Mouse (Mus musculus): ENCODE results near the gene Ddx39.

Gene Ddx39

DNA sequence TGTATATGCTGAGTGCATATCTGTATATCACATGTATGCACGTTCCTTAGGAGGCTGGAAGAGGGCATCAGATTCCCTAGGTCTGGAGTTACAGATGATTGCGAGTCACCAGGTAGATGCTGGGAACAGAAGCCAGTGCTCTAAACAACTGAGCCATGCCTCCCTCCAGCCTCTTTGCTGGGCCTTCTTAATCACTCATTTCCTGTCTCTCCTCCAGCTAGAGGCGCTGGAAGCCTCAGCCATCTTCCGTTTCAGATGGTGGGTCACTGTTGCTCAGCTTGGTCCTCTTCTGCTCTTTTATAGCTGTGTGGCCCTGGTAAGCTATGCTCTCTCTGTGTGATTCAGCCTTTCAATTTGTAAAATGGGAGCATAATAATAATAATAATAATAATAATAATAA lies 56.8 kb downstream of the Ddx39 start:
- Histone ChIP-seq H3K27me3 (ENCODE audit: insufficient read depth, low read length) (peaks cover 3% of the 10 kb centered on the region; the same call in 1 of the 2 replicates), H3K4me1 (replicated peaks; ENCODE audit: low read depth, low read length) (peaks cover 72% of the 10 kb centered on the region), H3K9me3 (ENCODE audit: low read length) (peaks cover 1% of the 10 kb centered on the region), H3K4me3 (replicated peaks; ENCODE audit: low read length) (no peak overlapping the region), H3K36me3 (ENCODE audit: insufficient read depth, low read length) (no peaks in the 10 kb centered on the region)
- TF ChIP-seq CTCF (conservative IDR thresholded peaks at IDR 0.05; ENCODE audit: low read length) (no peak), POU5F1 (IDR thresholded peaks at IDR 0.05; ENCODE audit: borderline replicate concordance, low read length) (no peak), NANOG (IDR thresholded peaks at IDR 0.05; ENCODE audit: borderline replicate concordance, low read length) (no peak)

DNA sequence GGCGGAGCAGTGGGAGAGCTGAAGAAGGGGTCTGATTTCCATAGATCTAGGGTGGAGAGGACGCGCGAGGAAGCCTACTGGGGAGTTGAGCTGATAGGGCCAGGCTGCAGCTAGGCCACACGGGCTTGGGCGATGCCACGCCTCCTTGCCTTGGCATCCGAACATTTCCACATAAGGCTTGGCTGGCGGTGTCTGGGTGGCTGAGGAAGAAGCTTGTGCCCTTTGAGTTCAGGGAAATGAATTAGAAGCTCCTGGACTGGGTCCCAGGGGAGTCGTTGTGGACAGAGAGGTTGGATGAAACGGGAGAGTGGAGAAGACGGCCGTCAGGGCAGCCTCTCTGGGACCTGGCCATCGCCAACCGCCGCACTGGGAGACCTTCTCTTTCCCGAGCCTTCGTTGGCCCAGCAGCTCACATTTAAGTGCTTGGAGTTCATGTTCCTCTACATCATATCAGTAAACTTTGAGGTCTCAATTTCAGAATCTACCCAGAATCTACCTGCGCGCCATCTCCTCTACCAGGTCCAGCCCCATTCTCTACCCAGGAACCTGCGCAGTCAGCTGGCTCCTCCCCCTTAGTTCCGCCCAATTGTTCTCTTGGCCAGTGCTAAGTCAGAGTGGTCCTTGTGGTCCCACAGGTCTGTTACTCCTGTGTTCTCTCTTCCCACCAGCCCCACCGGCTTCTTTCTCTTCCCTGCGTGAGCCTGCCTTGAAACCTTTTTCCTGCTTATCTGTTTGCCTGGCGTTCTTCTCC lies 57.9 kb downstream of the Ddx39 start:
- no peak for TF ChIP-seq CTCF (conservative IDR thresholded peaks at IDR 0.05; ENCODE audit: low read length)
- no peak for TF ChIP-seq NANOG (IDR thresholded peaks at IDR 0.05; ENCODE audit: borderline replicate concordance, low read length)
- no peak for TF ChIP-seq POU5F1 (IDR thresholded peaks at IDR 0.05; ENCODE audit: borderline replicate concordance, low read length)
- Histone ChIP-seq H3K4me3 (replicated peaks; ENCODE audit: low read length) (peak overlapping the region; percentile 76), H3K4me1 (replicated peaks; ENCODE audit: low read depth, low read length) (peaks cover 79% of the 10 kb centered on the region), H3K36me3 (ENCODE audit: insufficient read depth, low read length) (no peaks in the 10 kb centered on the region), H3K9me3 (ENCODE audit: low read length) (no peaks in the 10 kb centered on the region), H3K27me3 (ENCODE audit: insufficient read depth, low read length) (peaks cover 3% of the 10 kb centered on the region; the same call in 1 of the 2 replicates)

DNA sequence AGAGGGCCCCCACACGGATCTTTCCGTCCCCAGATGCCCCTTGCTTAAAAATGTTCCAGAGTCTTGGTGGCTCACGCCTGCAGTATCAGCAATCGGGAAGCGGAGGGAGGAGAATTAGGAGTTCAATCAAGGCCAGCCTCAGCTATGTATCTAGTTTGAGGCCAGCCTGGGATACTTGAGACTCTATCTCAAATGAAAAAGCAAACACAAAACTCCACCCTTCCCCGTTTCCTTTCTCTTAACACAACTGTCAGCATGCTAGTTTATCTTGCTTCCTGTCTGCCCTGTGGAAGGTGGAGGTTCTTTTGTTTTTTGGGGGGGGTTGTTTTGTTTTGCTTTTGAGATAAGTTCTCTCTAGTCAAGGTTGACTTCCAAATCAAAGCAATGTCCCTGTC lies 58.5 kb downstream of the Ddx39 start:
- TF ChIP-seq NANOG (IDR thresholded peaks at IDR 0.05; ENCODE audit: borderline replicate concordance, low read length) (no peak), CTCF (conservative IDR thresholded peaks at IDR 0.05; ENCODE audit: low read length) (no peak), POU5F1 (IDR thresholded peaks at IDR 0.05; ENCODE audit: borderline replicate concordance, low read length) (no peak)

DNA sequence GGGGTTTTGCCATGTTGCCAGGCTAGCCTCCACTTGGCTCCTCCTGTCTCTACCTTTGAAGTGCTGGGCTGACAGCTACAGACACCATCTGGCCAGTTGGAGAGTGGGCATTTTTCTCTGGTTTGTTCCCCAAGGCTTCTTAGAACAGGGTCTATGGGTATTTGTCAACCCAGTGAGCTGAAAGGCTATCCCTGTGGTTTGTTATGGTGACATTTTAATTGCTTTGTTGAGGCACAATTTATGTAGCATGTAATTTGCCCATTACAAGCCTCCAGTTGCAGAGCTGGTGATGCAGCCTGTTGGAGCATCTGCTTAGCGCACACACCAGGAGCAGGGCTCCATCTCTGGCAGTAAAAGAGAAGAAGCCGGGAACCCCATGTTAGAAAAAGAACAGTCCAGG lies 59.2 kb downstream of the Ddx39 start:
- no peak overlapping the region for H3K4me3 ChIP-seq (replicated peaks; ENCODE audit: low read length)
- no peaks in the 10 kb centered on the region for H3K36me3 ChIP-seq (ENCODE audit: insufficient read depth, low read length)
- no peaks in the 10 kb centered on the region for H3K9me3 ChIP-seq (ENCODE audit: low read length)
- peaks cover 3% of the 10 kb centered on the region; the same call in 1 of the 2 replicates for H3K27me3 ChIP-seq (ENCODE audit: insufficient read depth, low read length)
- H3K4me1 ChIP-seq (replicated peaks; ENCODE audit: low read depth, low read length) = peaks cover 72% of the 10 kb centered on the region
- TF ChIP-seq NANOG (IDR thresholded peaks at IDR 0.05; ENCODE audit: borderline replicate concordance, low read length) (no peak), CTCF (conservative IDR thresholded peaks at IDR 0.05; ENCODE audit: low read length) (no peak), POU5F1 (IDR thresholded peaks at IDR 0.05; ENCODE audit: borderline replicate concordance, low read length) (no peak)

More for the DNA sequence above, 58.5 kb downstream of the Ddx39 start:
- H3K4me3 ChIP-seq (replicated peaks; ENCODE audit: low read length) = peak overlapping the region; percentile 76
- no peaks in the 10 kb centered on the region for H3K36me3 ChIP-seq (ENCODE audit: insufficient read depth, low read length)
- H3K27me3 ChIP-seq (ENCODE audit: insufficient read depth, low read length) = peaks cover 3% of the 10 kb centered on the region; the same call in 1 of the 2 replicates
- H3K9me3 ChIP-seq (ENCODE audit: low read length) = no peaks in the 10 kb centered on the region
- H3K4me1 ChIP-seq (replicated peaks; ENCODE audit: low read depth, low read length) = peaks cover 78% of the 10 kb centered on the region
